Mouse (Mus musculus) thymus, postnatal 10 days (tissue): ENCODE measurements around the gene Sdc1.

Experiments
- DNase-seq, 2 experiments: peaks; one replicate each; pipeline ENCODE4 v3.0.0; 2021; ENCODE audit warnings: low spot score in 2 of 2

Gene Sdc1

GRCm38 (mm10) chr12:8782565-8782964 lies 11.4 kb downstream of the Sdc1 start:
- DNase-seq: no peak

GRCm38 (mm10) chr12:8784189-8784588 lies 13.1 kb downstream of the Sdc1 start:
- DNase-seq: no peak

DNA sequence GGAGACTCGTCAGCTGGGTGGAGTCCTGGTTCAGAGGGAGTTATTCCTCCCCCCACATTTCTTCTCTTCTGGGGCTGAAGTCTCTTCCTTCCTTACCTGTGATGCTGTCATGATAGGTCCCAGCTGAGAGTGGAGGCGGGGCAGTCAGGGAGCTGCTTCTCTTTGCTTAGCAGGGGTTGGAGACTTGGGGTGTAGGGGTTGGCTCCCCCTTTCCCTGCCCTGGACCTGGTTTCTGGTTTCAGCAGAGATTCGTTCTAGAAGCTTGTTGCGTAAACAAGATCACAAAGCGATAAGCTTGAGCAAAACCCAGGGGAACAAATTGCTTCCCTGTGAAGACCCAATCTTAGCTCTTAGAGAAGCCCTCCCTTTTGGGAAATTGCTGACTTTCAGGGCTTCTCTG lies 15.4 kb downstream of the Sdc1 start:
- no peak for DNase-seq

DNA sequence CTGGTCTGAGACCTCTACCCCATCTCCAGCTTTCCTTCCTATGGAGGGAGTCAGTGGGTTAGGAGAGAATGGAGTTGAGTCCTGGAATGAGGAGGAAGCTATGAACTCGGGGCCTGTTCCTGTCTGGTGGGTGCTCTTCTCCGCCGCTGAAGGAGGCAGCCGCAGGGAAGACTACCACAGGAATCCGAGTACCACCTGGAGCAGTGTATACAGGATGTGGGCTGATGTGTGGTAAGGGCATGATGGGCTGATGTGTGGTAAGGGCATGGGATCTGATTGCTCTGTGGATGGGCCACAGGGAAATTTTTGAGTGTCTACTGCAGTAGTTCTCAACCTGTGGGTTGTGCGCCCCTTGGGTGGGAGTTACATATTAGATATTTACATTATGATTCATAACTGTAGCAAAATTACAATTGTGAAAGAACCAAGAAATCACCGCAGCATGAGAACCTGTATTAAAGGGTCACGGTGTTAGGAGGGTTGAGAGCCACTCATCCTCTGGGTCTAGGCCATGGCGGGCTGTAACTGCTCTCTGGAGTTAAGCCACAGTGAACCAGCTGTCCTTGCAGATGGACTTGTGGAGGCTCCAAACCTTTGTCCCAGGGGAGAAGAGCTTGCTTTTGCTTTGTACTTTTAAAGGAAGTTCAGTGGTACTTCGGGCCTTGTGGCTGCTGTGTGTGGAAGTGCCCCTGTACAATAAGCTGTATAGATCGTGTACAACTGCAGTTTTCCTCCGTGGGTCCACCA lies 16.0 kb downstream of the Sdc1 start:
- peak; percentile 44 to 45 for DNase-seq

GRCm38 (mm10) chr12:8788469-8788868 lies 17.3 kb downstream of the Sdc1 start:
- no peak for DNase-seq

- DNase-seq: no peak
Observed at GRCm38 (mm10) chr12:8790615-8791014, 19.5 kb downstream of the Sdc1 start.

- DNase-seq: no peak
Observed at GRCm38 (mm10) chr12:8793410-8794051, 22.4 kb downstream of the Sdc1 start.

- DNase-seq: no peak
Observed at GRCm38 (mm10) chr12:8797936-8798335, 26.8 kb downstream of the Sdc1 start.

DNA sequence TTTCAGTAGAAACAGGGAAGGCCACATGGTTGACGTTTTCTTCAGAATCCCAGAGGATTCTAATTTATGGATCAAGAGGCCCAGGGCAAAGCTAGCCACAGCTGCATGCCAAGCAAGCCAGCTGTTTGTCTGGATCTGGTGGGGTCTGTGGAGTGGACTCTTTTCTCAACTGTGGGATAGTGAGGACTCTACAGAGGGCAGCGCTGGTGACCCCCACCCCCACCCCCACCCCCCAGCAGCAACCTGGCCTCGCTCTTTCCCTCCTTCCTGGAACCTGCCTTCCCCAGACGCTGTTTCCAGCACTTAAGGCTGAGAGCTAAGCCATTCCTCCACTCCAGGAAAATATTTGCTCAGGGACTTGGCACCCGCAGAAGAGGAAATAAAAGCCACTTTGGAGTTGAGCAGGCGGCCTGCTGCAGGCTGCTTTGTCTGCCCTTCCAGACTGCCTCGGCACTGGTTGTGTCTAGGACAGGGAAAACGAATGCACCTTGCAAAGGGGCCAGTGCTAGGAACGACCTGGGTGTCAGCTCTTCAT lies 27.4 kb downstream of the Sdc1 start:
- no peak for DNase-seq

DNA sequence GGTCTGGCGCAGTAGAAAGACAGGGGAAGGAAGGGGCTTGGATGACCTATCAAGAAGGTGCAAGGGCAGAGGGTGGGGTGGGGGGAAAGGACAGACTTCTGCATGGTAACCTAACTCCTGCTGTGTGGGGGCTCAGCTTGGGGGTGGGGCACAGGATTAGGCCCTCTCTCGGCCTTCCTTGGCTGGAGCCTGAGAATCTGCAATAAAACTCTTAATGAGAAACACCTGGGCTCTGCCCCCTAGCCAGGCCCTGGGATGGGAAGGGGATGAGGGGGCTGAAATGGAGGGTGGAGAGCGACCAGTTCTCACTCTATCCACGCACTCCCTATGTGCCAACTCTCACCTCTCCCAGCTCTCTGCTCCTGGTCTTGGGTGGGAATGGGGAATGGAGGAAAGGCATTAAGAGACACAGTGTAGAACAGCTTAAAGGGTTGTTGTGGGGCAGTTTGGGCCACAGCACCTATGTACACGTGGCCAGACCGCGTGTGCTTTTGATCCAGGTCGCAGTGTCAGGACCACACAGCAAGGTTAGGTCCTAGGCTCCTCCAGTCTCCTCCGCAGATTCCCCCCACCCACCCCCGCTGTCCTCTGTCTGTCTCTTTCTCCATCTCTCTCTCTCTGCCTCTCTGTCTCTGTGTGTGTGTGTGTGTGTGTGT lies 32.4 kb downstream of the Sdc1 start:
- no peak for DNase-seq

GRCm38 (mm10) chr12:8804077-8804456 lies 32.9 kb downstream of the Sdc1 start:
- DNase-seq: no peak

DNA sequence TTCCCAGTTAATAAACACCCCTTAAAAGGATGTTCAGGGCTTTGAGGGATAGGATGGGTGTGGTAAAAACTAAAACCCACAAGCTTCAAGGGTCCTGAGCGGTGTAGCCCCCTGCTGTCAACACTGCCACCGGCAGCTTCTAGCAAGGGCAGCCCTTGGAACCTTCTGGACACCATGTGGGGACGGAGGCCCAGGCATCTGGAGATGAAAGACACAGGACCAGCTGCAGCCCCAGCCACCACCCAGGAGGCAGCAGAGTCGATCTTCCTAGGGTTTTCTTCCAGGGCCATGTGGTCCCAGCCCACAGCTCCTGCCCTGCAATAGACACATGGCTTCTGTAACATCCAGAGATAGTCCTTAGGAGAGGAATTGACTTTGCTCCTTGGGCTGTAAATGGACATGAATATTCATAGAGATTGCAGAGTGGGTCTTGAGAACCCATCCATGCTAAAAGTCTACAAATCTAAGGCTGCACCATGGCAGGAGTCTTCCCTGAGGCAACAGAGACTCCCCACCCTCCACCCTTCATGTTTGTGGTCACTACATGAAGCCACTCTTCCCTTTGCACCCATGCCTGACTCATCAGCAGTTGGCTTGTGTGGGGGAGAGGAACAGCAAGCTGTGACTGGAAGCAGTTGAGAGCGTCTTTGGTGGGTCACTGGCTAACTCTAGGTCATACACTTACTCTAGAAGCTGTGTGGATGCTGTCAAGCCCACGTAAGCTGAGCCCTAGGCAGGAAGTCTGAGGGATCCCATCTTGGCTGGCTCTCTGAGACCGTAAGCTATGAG lies 34.0 kb downstream of the Sdc1 start:
- DNase-seq: no peak

- no peak for DNase-seq
Observed at GRCm38 (mm10) chr12:8809086-8809485, 38.0 kb downstream of the Sdc1 start.

- no peak for DNase-seq
Observed at GRCm38 (mm10) chr12:8809626-8810025, 38.5 kb downstream of the Sdc1 start.

DNA sequence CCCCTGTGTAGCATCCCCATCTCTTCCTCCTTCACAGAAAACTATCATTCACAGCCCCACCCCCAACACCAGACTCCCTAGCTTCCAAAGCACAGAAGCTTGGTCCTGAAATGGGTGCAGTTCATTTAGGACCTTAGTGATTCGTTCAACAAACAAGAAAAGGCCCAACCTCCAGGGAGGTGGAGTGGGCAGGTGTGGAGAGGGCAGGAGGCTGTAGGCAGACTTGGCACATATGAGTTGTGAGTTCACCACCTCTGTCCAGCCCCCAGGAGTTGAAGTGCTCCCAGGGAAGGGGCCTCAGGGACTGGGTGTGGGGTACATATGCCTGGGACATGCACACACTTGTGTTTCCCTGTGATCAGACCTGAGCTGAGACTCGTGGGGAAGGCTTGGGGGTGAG lies 39.8 kb downstream of the Sdc1 start:
- no peak for DNase-seq

GRCm38 (mm10) chr12:8811441-8811871 lies 40.3 kb downstream of the Sdc1 start:
- no peak for DNase-seq

DNA sequence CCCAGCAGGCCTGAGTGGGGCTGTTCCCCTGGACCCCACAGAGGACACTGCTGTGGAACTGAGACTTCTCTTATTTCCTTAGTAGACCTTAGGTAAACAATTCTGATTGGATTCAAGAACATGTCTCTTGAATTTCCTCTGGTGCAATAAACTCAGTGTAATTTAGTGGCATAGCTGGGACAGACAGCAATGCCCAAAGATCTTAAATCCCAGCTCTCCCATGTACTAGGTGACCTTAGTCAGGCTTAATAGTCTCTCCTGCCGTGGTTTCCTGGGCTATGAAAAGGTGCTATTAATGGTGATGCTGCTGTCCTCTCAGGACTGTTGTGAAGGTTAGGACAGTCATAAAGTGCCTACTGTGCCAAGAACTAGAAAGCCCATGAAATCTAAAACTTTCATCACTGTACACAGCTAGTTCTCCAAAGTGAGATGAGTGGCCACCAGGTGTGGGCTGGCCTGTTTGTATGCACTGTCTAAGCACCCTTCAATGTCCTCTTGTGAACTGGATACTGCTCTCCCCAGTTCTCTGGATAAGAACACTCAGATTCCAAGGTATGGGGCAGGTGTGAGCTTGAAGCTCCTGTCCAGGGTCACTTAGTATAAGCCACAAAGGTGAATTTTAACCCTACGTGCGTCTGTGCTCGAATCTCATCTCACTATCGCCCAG lies 40.9 kb downstream of the Sdc1 start:
- no peak for DNase-seq

DNA sequence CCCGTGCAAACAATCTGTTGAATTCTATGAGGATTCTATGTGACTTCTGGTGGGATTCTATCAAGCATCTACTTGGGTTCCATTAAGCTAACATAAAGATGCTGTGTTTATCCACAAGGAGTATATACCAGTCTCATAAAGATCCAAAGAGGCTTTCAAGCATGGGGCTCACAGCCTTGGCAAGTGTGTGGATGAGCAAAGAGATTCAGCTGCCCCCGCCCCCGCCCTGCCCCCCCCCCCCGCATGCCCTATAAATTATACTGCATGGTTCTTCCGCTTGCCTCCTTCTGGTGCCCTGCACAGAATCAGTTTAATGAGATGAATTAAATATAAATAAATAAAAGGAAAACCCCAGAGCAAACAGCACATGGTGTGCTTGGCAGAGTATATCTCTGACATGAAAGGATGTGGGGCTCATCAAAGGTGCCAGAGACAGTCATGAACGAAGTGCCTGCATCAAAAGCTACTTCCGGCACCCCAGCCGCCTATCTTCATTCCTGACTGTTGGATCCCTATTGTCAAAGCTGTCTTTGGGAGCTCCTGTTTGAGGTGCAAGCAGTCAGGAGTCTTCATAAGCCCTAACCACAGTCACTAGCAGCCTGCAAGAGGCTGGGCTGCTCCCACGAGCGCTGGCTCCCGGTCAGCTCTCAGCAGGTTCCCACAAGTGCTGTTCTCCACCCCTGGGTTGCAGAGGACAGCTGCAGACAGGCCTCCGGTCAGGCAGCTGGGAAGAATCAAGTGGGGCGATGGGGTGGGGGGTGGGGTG lies 46.5 kb downstream of the Sdc1 start:
- no peak for DNase-seq

DNA sequence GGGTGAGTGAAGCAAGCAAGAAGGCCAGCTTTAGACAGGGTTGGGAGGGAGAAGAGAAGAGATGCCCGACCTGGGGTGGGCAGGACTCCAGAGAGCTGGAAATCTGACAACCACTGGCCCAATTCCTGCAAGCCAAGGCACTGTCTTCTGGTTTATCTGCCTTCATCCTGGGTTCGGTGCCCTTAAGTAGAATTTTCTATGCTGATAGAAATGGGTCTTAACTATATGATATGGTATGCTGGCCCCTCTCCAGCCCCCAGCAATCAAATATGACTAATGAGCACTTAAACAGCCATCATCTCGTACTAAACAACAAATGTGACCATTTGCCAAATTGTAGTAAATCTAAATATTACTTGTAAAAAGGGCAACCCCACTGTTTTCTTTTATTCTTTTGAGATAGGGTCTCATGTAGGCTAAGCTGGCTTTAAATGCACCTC lies 47.1 kb downstream of the Sdc1 start:
- no peak for DNase-seq

- DNase-seq: no peak
Observed at GRCm38 (mm10) chr12:8824995-8825703, 54.0 kb downstream of the Sdc1 start.
